In the genomic region with DNA sequence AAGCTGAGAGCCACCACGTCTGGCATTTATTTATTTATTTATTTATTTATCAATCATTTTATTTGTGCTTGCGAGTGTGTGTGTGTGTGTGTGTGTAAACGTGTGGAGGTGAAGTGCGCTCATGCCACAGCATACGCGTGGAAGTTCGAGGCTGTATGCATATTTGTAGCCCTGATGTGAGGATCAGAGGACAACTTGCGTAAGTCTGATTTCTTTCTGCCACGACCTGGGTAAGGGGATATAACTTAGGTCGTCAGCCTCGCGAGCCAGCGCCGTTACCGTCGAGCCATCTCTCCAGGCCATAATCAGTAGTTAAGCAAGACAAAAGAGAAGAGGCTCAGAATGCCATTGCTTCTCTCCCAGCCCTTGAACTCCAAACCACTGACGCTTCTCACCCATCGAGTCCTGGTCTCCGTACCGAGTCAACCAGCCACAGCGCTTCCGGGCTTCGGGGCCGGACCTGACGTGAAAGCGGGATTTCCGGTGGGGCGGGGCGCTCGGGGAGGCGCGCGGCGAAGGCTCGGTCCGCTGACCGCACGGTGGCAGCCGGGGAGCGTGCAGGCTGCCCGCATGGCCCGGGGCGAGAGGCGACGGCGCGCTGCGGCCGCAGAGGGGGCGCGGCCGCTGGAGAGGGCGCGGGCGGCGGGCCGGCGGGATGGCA, we compare ENCODE assay signal across 8 mouse cellular contexts. TPM values are rescaled to one million over a fixed set of nuclear protein-coding genes. Genes with fewer than 3 reads are reported as not detected.
DNase-seq lines count a peak whose midpoint lies in the region; ATAC-seq lines count a peak whose summit lies in the region.

A gene (plus strand): TSS at position 486 of the 661 bp plus-strand sequence.

- ATAC-seq in intestine, embryonic 15.5 days, result peak; percentile 95

- intact Hi-C loops in gastrocnemius, postnatal 36 days (cut with DNase I), result loop anchor here (2.0 kb wide), 1 partner anchor 46 kb away; no protein-coding TSS in a partner anchor
- intact Hi-C loops in left cerebral cortex, postnatal 25 days (cut with DNase I), result loop anchor here (2.0 kb wide), 1 partner anchor 44 kb away; no protein-coding TSS in a partner anchor

- 1% methylated on average over 58 of the region's 58 CpGs for WGBS in intestine, embryonic 15.5 days

- peak within 1 kb of the TSS; percentile 95 for H3K9ac ChIP-seq in intestine, embryonic 15.5 days

- H3K4me3 ChIP-seq in intestine, embryonic 15.5 days (replicated peaks), result peak within 1 kb of the TSS; percentile 95

- H3K4me1 ChIP-seq in intestine, embryonic 15.5 days (replicated peaks), result peaks cover 29% of the 10 kb centered on the region

- H3K27me3 ChIP-seq in intestine, embryonic 15.5 days (replicated peaks), result no peaks in the 10 kb centered on the region

- H3K27ac ChIP-seq in intestine, embryonic 15.5 days, result peak within 1 kb of the TSS; percentile 80

- peak; percentile 97 for DNase-seq in adrenal gland, adult 2 months
- peak; percentile 86 for DNase-seq in embryo, embryonic 11.5 days (ENCODE audit: low read depth, low spot score)
- DNase-seq in gastrocnemius, postnatal 36 days, result peak; percentile 87 to 92
- DNase-seq in left cerebral cortex, postnatal 25 days (ENCODE audit: low spot score in 2 of 2), result peak; percentile 91 to 94
- DNase-seq in mesoderm, embryonic 11.5 days (ENCODE audit: low read depth, low spot score), result peak; percentile 91
- DNase-seq in right cerebral cortex, postnatal 25 days, result peak; percentile 92
- DNase-seq in urinary bladder, postnatal 4 days (ENCODE audit: low spot score in 2 of 2), result peak; percentile 91 to 97

- H3K4me2 ChIP-seq in intestine, embryonic 15.5 days (replicated peaks), result peak within 1 kb of the TSS; percentile 89

- H3K9me3 ChIP-seq in intestine, embryonic 15.5 days, result no peaks in the 10 kb centered on the region

- H3K36me3 ChIP-seq in intestine, embryonic 15.5 days, result peaks cover 22% of the 10 kb centered on the region

RNA-seq across cellular contexts. Expression of the gene that starts here (rescaled TPM):
- 10 to 100 TPM; 48.1 to 52.6 TPM for total RNA-seq in adrenal gland, adult 2 months (2021)
- 93.2 and 131 TPM in 2 replicates for polyA plus RNA-seq in adrenal gland, adult 2 months (2012; rRNA removed)
- 1 to 10 TPM; 4.4 to 4.5 TPM for total RNA-seq in gastrocnemius, postnatal 36 days (2021)
- 56.3 and 63.0 TPM in 2 replicates for polyA plus RNA-seq in intestine, embryonic 15.5 days (2015; fragmentation: Nextera tagmentation; extraction: Ambion mirVana)
- 10 to 100 TPM; 27.2 to 28.0 TPM for total RNA-seq in left cerebral cortex, postnatal 25 days (2021)

Comparison
In these comparisons a context has a peak if more than half of its experiments do, and no peak if none do; other contexts are left out.
1. Peak in every context shown above with its lines: DNase-seq, ATAC-seq, H3K4me3 ChIP-seq and H3K27ac ChIP-seq.
2. RNA of the gene that starts here (total RNA-seq): 48.1 to 52.6 TPM in adrenal gland, adult 2 months and 27.2 to 28.0 TPM in left cerebral cortex, postnatal 25 days; 4.4 to 4.5 TPM in gastrocnemius, postnatal 36 days; every median in the first group is over 4 times any median in the second.